Mouse (Mus musculus) lung, postnatal 0 days (tissue): ENCODE measurements around the gene Prmt3.

Experiments used
- CTCF ChIP-seq: IDR thresholded peaks from 2 replicates; pipeline ENCODE4 v1.5.1; 2016; ENCODE audit warnings: antibody characterized with exemption, mild to moderate bottlenecking
- EP300 ChIP-seq: IDR thresholded peaks from 2 replicates; pipeline ENCODE4 v1.6.1; 2016; ENCODE audit warnings: antibody characterized with exemption, mild to moderate bottlenecking, control low read depth

DNA sequence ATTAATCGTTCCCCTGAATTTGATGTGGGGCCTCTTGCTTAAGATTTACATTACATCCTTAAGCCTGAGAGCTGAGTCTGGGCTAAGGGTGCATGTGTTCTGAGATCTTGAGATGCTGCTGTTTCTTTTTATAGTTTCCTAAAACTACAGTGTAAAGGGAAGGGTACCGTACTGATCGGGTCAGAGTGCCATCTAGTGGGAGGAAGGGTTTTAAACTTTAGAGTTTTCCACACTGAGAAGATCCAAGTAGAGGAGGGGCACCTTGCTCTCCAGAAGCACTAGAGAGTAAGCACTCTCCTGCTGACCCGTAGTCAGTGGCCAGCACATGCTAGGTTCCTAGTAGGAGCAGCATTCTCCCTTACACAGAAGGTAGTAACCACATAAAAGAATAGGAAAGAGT, 33.2 kb downstream of the Prmt3 start:
- no peak for TF ChIP-seq EP300
- peak; percentile 53 for TF ChIP-seq CTCF
